Mouse (Mus musculus) layer of hippocampus, adult 9-10 months (tissue): ENCODE measurements around the gene F830045P16Rik.

Source experiments
- DNase-seq: peaks from one replicate; pipeline ENCODE4 v3.0.0; 2022; ENCODE audit warnings: low spot score

Gene F830045P16Rik

DNA sequence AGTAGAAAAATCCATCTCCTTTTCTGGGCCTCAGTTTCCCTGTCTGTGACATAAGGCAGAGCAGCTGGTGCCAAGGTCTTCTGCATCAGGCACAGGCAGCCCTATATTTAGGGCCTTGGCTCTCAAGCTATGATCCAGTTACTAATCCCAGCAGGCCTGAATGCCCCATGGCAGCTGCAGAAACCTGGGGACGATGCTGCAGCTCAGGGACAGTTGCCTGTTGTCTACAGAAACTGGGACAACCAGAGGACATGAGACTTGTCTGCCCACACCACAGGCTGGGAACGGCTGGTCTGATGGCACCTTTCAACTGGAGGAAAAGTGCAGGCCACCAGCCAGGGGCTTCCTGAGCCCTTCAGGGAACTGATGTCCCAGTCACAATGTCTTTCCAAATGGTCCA, at the start of gene F830045P16Rik:
Gene F830045P16Rik (minus strand): TSS at position 226 of the 400 bp plus-strand sequence.
- no peak for DNase-seq

DNA sequence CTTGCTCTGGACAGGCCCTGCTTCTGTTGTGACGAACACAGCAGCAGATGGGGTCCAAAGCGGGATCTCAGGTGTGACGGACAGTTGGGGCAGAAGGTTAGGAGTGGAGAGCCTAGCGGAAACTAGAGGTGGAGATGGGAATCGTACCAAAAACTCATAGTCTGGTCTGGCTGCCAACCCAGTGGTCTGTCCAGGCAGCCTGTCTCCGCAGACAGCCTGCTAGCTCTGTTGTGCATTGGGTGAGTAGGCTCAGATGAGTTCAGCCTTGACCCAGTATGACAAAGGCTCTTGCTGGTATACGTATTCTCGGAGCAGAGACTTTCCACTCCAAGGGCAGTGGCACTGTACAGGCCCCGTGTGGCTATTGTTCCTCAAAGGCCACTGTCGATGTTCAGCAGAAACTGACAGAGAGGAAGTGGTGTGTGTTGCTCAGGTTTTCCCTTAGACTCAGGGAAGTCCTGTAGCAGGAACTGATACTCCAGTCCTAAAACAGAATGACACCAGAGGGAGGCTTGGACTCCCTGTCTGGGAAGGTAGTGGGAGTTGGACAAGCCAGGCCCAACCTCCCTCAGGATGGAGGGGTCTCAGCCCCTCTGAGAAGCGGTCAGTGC, 49.6 kb upstream of the F830045P16Rik start:
- no peak for DNase-seq

DNA sequence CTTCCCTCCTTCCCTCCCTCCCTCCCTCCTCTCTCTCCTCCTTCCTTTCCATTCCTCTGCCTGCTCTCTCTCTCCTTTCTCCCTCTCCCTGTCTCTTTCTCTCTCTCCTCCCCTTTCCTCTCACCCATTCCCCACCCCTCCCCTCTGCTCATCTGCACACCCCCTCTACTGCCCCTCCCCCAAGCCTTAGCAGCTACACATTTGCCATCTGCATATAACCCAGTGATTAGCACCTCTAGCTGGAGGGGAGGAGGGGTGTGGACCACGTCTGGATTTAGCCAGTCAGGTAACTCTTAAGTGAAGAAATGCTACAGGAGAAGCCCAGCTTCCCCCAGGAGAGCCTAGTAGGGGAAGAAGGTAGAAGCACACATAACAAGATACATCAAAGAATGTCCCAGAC, 48.5 kb upstream of the F830045P16Rik start:
- DNase-seq = no peak

DNA sequence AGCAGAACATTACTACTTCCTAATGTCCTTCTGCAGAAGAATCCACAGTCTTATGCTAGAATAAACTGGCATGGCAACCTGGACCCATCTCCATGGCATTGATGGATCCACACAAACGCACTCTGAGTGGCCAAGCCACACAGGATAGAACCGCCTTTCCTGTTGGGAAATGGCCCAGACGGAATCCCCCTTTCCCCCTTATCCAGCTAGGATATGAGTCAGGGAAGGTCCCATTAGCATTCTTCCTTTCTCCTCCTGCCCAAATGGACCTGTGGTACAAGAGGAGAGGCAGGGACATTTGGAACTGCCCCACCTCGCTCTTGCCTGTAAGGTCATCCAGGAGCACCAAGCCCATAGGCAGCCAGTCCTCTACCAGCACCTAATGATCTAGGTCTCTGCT, 45.9 kb upstream of the F830045P16Rik start:
- DNase-seq = no peak

DNA sequence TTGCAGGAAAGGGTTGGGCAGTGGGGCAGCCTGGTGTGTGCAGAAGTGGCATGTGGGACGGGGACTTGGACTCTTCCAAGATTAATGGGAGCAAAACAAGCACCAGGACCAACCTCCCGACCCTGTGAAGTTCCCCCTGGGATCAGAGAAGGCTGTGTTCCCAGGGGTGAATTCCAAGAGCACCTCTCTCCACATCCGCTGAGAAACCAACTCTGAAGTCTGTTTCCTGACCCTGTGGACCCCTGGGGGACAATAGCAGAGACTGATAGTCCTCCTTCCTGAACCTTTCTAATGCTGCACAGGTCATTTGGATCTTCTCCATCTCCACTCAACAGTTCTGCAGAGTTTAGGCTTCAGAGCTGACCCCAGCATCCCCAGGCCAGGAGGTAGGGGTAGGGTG, 45.4 kb upstream of the F830045P16Rik start:
- no peak for DNase-seq

DNA sequence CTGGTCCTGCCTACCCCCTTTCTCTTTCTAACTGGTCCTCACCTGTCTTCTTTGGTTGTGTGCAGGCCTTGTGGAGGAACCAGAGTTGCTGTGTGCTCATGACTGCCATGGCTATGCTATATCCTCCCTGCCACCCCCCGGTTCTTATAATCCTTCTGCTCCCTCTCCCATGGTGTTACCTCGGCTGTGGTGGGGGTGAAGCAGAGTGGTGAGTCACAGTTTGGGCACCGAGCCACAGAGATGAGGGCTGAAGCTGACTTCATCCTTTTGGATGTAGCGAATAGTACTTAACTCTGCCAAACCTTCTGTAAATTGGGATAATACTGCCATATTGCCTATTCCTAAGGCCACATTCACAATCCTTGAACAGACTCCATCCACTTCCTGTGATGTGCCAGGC, 44.3 kb upstream of the F830045P16Rik start:
- DNase-seq = no peak

DNA sequence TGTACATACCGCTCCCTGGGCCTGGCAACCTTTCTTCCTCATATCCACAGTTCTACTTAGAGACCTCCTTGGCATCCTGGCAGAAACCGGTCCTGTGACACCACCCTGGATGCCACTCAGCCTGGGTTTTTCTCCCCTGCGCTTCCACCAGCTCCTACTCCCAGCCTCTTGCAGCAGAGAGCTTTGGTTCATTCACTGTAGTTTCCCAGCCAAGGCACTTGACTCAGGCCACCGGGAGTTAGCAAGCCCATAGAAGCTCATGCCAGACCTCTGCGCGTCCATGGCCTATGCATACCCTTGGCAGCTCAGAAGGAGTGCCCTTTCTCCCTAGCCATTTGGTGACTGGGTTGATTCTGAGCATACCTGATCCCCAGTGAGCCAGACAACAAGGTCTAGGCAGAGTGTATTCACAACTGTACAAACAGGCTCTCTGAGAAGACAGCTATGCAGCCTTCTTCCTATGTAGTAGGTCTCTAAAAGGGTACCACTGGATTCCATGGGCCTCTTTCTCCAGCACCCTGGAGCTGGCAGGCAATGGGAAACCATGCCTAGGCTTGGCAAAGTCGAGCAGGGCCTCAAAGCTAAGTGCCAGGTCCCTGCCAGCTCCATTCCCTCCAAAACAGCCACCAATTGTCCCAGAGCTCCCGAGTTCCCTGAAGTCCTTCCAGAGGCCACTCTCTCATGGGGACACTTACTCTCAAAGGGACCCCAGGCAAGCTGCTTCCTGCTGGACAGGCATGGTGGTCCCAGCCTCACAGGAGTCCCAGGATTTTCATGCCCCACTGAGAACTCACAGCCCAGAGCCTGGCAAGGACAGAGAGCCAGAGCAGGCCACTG, 40.4 kb upstream of the F830045P16Rik start:
- no peak for DNase-seq

DNA sequence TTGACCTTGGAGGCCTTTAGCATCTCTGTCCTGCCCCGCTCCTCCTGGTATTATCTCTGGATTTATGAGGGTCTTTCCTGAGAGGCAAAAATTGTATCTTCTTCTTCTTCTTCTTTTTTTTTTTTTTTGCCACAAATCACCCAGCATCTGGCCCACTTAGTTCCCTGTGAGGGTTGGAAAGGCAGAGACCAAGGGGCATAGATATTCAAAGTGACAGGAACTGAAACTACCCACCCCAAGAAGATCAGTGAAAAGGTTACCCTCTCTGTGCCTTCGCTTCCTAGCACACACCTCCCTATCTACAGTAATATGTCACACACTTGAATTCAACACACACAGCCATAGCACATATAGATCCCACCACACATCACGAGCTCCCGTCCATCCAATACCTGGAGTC, 38.7 kb upstream of the F830045P16Rik start:
- no peak for DNase-seq

DNA sequence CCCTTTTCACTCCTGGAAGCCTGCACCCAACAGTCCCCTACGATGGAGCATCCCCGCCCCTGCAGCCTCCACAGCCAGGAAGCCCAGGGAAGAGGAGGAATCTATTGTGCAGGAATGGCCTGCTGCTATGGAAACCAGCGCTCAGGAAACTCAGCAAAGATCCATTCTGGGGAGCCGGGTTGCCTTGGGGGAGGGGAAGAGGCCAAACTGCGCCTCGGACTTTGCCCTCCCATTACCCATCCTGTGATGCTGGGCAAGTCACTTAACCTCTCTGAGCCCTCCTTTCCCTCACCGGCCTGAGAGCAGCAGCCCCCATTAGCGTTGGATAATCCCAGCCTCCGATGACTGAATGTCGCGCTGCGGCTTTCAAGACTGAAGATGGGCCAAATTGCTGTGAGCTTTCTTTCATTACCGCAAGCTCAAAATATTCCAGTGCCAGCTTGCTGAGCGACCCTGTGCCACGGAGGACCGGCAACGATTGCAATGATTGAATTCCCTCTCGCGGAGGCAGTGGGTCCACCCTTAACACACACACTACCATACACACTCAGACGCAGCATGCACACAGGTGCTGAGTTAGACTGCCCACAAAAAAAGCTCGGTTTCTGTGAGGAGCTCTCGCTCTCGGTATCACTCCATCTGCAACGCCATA, 38.1 kb upstream of the F830045P16Rik start:
- no peak for DNase-seq

DNA sequence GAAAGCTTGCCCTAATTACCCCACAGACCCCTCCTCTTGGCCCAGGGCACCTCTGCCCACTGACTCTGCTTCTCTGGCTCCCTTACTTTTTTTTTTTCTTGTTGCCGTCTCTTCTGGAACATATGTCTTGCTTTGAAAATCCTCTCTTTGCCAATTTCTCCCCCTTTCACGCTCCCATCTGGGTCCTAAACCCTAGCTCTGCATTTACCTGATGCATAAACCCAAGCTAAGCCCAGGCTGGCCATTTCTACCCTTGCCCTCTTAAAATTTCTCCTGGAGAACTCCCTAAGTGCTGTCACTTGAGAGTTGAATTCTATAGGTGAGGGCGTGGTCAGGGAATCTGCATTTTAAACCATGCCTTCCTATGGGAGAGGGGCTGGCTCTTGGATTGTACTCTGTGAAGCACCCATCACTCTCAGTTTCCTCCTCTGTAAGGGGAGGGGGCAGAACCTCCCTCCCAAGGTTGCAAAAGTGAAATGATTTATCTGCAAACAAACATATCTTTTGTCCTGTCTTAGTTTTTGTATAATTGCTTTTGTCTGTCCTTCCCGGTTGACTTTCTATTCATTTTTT, 37.4 kb upstream of the F830045P16Rik start:
- DNase-seq = no peak

DNA sequence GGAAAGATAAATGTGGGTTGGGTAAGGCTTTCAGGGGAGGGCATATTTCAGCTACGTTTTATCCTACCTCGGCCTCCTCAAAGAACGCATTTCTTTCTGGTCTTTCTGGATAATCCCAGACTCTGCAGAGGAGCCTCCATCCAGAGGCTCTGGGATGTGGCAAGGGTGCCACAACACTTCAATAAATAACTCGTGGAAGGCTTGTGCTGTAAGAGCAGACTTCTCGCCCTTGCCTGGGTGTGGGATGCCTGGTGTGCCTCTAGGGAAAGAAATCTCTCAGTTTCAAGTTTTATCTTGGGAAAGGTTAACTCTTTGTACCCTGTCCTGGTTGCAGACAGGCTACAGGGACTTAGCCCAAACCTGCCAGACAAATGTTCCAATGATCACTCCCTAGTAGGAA, 33.2 kb upstream of the F830045P16Rik start:
- DNase-seq = no peak

DNA sequence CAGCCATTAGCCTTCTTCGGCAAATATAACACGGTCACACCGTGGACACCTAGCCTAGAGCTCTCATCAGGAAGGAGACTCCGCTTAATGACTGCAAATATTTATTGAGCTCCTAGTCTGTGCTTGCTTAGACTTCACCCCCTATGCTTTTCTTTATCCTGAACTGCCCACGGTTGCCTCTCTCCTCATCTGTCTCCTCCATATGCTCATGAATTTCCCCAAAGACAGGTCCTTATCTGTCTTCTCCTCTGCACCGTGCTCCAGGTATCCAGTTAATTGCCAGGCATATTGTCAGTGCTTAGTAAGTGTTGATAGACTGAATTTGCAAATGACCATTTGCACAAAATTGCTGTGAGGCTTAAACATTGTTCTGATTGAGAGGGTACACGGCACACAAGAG, 32.7 kb upstream of the F830045P16Rik start:
- DNase-seq = no peak

DNA sequence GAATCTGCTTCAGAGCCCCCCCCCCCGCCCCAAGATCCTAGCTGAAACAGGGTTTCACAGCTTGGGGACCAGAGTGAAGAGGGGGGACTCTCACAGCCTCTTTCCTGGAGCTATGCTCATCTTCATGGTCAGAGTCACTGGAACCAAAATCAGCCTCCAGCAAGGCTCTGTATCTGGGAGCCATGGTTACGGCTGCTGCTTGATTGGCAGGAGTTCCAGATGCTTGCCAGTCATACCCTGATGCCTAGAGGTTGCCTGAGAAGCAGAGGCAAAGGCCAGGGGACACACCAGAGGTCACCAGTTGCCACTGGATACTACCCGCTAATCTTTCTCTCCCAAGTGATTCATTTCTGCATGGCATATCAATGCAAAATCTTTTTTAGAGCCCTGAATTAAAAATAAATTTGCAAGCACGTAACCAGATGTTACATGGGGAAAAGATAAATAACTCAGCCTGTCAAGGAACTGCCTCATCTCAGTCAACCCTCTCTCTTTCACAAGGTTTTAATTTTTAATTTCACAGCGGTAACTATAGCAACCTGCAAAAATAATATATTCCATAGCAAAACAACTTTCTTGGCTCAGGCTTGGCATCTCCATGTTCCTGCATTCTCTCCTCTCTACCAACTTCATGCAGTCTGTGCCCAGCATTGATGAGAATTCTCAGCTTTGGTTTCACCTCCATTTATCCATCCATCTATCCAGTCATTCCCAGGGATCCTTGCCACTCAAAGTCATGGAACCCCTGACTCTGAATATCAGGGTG, 27.7 kb upstream of the F830045P16Rik start:
- DNase-seq = no peak

DNA sequence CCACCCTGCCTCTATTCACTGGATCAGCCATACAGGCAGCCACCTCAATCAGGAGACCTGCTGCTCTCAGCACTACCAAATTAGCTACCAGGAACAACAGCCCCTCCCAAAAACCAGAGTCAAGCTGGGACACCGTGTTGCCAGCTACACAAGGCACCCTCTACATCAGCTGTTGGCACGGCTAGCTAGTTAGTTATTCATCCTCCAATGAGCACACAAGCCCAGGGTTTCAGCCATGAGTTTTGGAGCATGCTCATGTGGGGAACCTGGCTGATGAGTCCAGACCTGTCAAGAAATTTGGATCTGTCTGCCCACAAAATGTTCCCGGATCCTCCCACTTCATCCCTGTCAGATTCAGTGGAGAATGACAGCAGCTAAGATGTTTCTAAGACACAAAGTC, 25.4 kb upstream of the F830045P16Rik start:
- DNase-seq = no peak

DNA sequence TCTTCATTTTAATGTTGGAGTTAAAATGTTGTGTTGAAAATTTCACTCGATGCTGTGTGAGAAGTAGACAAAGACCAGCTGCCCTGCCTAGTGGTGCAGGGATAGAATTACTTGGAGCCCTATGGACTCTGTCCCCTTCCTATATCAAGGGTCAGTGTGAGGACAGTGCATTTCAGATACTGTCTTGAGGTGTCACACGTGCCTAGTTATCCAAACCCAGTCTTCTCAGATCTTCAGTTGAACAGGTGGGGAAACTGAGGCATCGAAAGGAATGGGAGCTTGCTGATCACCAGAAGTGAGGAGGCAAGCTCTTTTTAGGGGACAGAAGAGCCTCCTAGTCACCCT, 22.4 kb upstream of the F830045P16Rik start:
- DNase-seq = no peak

DNA sequence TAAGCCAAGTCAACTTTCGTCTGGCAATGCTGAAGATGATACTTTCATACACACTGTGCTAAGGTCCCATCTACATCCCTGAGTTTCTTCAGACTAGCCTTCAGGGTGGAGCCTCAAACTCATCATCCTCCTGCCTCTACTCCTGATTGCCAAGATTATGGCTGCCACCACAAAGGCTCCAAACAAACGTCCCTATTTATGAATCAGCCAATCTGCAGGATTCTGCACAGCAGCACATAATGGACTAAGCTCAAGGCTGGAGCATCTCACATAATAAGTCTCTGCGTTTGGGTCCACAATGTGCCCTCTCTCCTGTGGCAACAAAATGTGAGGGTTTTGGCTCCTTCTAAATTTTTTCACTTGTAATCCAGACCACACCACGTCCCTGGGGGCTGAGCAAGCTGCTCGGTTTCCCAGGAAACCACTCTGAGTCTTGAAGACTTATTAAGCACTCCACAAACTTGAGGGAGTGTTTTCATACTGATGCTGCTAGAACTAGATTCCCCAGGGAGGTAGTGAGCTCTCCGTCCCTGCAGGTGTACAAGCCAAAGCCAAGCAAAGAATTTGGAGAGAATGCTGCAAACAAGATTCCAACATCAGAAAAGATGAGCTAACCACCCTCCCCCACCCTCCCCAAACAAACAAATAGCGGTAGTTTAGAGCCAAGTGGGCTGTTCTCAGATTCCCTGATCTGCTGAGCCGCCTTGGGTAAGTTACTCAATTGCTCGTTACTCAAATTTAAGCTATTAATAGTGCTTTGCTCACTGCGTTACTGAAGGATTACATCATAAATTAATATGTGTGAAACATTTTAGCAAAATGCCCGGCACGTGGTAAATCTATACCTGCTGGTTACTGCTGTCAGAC, 21.8 kb upstream of the F830045P16Rik start:
- no peak for DNase-seq

DNA sequence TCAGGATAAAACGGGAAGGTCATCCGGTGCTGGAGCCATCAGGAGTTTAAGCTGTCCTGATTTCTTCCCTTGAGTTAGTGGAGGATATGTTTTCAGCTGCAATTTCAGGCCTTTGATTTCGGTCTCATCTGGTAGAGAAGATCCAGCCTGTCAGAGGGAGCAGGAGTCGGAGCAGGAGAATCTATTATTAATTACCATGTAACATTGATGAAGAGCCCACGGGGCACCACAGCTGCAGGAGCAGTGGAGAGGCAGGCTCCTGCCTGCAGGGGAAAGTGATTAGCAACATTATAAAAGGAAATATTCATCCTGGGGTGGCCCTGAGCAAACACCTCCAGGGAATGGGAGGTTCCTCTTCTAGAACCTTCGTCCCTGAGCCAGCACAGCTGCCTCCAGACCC, 19.7 kb upstream of the F830045P16Rik start:
- DNase-seq = no peak

DNA sequence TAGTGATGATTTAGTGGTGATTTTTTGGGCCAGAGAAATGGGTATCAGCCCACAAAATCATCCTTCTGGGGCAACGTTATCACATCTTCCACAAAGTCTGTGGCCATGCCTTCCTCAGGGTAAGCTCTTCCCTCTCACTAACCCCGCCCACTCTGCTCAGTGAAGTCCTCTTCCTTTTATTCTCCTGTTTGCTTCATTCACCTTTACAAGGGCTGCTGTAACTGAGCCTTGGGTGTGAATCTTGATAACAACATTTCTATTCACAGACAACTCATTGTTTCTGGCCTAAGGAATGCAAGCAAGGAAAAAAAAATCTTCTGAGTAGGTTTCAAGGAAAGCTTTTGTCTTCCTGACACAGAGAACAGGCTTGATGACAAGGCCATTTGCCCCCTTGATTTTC, 14.4 kb upstream of the F830045P16Rik start:
- no peak for DNase-seq

DNA sequence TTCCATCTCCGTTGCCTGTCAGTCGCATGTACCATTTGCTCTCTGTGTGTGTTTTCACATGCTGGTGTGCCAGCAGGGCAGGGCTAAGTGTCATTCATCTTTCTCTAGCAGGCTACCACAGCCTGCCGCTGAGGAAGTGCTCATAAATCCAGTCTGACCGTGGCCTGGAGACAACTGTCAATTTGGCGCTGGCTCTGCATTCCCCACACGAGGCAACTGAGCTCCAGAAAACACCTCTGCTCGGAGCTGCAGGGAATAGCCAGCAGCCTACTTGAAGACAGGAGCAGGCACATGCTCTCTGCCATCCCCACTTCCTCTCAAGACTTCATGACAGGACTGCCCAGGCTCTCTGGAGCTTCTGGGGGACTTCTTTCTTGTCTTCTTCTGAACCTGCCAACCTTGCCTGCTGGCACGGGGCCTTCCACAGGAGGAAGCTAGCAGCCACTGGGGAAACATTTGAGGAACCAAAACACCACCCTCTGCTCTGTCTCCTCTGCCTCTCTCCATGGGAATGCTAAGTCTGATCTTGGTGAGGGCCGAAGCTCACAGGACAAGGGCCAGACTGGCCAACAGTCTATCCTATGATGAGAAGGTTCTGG, 13.2 kb upstream of the F830045P16Rik start:
- no peak for DNase-seq

DNA sequence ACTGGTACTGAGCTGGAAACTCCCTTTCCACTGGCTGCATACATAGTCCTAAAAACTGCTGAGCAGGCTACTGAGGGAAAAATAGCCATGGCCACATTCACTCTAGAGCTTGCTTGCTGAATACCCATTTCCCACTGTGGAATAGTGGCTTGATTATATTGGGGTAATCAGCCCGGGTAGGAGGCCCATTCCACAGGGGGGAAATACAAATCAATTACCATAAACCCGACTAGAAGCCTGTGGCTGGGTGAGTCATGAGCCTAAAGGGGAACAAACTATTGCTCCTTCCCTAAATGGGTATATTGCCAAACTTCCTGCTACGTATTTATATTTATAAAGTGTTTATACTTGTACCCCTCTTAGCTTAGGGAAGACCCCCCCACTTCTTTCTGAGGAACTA, 10.4 kb upstream of the F830045P16Rik start:
- DNase-seq = no peak

DNA sequence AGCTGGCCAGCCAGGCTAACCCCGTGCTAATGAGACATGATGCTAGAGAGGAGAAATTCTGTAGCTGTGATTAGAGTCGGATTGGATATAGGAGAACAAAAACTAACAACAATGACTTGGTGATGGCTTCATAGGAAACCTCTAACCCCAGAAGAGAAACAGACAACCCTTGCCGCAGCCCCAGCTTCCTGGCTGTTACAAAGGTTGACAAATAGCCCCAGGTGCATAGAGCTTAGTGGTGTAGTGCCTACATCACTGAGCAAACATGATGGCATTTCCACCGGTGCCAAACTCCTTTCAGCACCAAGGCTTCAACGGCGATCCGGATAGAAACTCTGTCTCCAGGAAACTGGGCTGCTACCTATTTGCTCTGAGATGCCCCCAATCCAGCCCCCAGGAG, 9.2 kb upstream of the F830045P16Rik start:
- DNase-seq = no peak
